Mouse (Mus musculus) right cerebral cortex, postnatal 14 days (tissue): ENCODE measurements at regions not wholly inside any gene's neighbourhood (a gene's known extent, or its start where the extent isn't known, plus 50 kb on each side); places are given as distances from the start of the nearest gene placed in this dataset.

Experiments
- DNase-seq: peaks from one replicate; pipeline ENCODE4 v3.0.0; 2022

DNA sequence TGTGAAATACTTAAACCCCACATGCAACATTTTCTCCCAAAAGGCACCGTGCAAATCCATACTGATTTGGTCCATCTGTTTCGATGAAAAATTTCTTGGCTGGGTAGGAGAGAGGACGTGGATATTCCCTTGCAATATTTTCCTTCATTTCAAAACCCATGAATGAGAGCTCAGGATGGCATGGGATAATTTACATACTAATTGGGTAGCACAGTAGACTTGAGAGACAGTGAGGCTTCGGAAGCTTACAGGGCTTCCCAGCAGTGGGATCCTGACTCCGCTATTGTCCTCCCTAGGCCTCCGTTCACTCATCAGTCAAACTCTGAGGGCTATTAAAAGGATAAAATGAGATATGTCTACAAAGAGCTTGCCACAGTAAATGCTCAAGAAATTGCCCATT, 59.8 kb downstream of the Sox3 start:
- no peak for DNase-seq

- no peak for DNase-seq
Measured at GRCm38 (mm10) chrX:60831330-60832027, 61.8 kb downstream of the Sox3 start.

- peak; percentile 11 for DNase-seq
Measured at GRCm38 (mm10) chrX:60825181-60826080, 67.8 kb downstream of the Sox3 start.

- DNase-seq: no peak
Measured at GRCm38 (mm10) chrX:60798567-60798966, 94.7 kb downstream of the Sox3 start.

DNA sequence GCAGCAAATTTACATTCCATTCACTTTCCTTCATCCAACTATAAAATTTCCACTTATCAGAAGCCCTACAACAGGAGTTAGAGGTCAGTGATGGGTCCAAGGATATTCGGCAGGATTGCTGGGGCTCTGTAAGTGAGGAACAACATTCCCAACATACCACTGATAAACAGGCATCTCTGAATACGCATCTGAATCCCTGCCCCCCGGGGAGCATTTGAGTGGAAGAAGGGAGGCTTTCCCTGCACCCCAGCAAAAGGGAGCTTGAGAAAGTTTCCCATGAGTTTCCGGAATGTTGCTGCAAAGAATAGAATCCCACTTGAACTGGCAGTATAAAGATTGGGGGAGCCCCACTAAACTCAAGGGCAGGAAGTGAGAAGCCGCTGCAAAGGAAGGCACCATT, 112.5 kb downstream of the Sox3 start:
- DNase-seq: no peak

DNA sequence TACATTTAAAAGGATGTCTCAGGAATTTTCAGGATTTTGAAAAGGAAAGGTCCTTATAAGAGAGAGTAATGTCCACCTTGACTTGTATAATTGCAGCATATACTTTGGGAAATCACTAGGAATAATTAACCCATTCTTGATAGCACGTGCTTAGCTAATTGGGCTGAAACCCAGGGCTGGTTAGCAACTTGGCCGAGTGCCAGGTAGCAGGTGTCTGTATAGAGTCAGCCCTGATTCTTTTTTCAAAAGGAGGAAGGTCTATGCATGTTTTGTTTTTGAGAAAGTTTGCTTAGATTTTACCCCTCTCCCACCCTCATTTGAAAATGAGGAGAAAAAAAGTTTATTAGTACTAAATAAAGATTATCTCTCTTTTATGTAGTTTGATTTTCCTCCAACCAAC, 113.1 kb downstream of the Sox3 start:
- DNase-seq: peak; percentile 13

- no peak for DNase-seq
Measured at GRCm38 (mm10) chrX:60773645-60774044, 119.6 kb downstream of the Sox3 start.

DNA sequence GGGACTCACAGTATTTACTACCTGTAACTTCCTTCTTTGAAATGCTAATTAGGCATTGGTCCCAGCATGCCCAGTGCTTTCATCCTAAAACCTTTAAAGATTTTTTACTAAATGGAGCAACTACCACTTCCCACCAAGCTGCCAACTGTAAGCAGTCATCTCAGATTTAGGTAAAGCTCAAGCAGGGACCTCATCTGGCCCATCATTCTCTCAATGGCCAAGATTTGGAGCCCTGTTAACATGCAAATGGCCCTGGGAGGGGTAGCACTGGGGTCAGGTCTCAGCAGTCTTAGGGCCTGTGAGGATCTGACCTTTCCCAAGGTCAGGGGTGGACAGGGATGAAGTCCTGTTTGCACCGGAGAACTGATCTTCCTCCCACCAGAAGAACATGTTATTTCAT, 120.8 kb downstream of the Sox3 start:
- no peak for DNase-seq

DNA sequence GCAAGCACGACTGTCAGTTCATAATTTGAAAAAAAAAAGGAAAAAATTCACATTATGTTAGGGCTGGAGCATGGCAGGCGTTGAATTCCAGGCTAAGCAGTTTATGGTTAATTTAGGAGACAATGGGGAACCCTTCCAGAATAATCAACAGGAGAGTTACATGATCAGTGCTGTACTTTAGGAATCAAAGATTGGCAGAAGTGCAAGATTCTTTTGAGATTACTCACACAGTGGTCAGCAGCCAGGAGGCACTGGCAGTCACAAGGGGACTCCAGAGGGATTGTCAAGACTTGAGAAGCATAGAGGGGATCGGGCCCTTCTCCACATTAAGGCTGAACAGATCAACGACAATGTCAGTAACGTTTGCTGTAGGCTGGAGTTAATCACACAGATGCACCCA, 142.8 kb downstream of the Sox3 start:
- DNase-seq: no peak

GRCm38 (mm10) chrX:60743971-60744370, 149.3 kb downstream of the Sox3 start:
- DNase-seq: no peak

DNA sequence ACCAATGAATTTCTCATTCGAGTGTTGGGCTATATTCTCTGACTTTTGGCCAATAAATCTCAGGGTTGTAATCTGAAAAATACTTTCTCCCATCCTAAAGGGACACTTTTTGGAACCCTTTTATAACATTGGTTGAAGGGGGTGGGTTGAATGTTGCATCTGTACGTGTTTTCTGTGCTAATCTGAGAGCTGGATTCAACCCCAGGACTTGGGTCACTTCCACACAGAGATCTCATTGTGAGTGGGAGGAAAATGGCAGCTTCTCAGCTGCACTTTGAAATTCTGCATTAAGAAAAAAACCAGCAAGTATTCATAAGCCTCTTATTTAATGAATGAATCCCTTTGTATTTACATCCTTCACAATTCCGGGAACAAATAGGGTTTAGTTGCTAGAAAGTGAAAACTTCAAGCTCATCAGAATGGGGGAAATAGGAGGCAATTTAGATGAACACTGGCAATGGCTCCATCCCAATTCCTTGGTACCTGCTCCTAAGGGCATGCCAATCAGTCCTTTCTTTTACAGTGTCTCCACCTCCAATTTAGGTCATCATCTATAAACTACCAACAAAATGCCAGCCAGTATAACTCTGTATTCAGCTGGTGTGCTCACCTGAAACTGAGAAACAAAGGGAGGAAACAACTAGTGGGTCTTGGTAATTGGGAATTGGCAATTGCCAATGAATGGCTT, 150.1 kb downstream of the Sox3 start:
- DNase-seq: no peak

DNA sequence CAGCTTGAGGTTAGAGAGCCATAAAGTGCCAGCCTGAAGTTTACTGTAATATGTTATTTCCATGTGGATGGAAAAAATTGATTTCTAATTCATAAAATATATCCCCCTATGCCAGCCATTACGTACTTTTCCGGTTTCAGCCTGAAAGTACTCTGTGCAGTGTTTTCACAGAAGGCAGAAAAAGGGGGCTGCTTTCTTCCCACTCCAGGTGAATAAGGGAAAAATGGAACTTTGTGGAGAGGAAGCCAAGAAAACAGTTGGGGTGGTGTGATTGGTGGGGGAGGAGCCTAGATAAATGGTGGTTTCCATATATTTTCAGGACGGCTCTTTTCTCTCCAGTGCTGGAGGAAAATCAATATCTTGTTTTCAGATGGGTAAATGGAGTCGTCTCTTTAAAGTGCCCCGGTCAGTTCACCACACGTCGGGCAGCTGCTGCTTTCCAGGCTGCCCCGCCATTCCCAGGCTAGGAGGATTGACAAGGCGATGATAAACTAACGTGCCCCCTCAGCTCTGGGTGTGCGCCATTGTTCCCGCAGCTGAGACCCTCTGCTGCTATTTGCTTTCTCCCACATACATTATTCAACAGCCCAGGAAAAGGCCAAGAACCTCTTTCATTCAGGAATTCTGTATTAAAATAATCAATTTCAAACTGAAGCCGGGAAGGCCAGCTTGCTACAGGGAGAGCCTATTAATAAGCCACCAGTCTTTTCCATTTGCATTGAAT, 127.1 kb upstream of the Atp11c start:
- DNase-seq: no peak

- no peak for DNase-seq
Measured at GRCm38 (mm10) chrX:60718794-60719193, 126.3 kb upstream of the Atp11c start.

DNA sequence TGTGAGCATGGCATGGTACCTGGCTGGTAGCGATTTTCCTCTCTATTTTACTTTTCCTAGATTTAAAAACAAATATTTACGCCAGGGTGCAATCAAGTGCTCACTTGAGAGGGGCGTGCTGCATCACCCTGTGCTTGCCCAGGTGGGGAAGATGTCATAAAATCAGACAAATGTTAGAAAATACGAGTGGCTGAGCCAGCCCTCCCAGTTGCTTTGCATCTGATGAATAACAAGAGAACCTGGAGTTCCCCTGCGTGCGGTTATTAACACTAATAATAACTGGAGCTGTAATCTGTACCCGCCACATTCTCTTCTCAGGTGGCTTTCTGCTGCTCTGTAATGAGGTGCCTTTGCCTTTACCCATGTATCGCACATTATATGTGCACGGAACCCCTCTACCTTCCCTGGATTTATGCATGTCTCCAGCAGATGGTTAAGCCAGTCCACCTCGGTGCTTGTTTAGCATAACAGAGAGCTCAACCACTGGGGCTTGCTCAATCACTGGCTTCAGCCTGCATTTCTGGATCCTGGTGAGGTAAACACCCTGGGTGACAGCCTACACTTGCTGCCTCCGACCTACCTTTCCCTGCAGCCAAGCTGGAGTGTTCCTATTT, 125.8 kb upstream of the Atp11c start:
- no peak for DNase-seq

DNA sequence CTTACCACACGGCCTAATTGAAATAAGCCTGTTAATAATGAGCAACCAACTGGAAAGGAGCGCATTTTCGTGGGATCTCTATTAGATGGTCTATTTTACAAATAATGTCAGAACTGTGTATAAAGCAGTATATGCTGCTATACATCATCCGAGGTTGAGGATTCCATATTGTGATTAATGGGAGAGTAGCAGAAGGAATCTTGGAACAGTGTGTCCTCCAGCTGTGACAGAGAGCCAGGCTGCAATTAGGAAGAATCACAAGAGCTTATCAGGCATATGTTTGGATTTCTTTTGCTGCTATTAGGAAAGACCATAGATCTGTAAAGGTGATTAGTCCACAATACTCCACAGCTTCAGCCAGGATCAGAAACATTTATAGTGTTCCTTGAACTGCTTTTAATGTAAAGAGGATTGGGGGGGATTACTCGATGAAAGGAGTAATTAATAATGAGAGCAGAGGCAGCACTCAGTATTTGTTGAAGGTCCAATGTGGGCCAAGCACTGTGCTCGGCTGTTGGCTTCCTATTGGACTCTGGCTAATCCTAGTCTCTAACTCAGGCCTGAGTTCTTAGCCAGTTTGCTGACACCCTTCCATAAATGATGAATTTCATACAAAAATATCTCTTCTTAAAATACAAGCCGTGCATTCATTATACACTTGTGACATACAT, 88.7 kb upstream of the Atp11c start:
- no peak for DNase-seq

GRCm38 (mm10) chrX:60644726-60645318, 52.3 kb upstream of the Atp11c start:
- DNase-seq: no peak
